In genomic region chr19:45048644-45049365, GRCm38 (mm10) we compare ENCODE assay signal across 8 mouse cellular contexts. TPM values are rescaled to one million over a fixed set of nuclear protein-coding genes. Genes with fewer than 3 reads are reported as not detected.
DNase-seq lines count a peak whose midpoint lies in the region; ATAC-seq and TF ChIP-seq lines count a peak whose summit lies in the region.

No protein-coding gene starts in this region.

- peak overlapping the region; percentile 94 for H3K4me3 ChIP-seq in cerebellum, adult 2 months (replicated peaks; ENCODE audit: insufficient read depth, low read depth, low read length)
- peak overlapping the region; percentile 58 for H3K4me3 ChIP-seq in lung, embryonic 16.5 days (ENCODE audit: low read length)
- H3K4me3 ChIP-seq in intestine, postnatal 0 days (ENCODE audit: low read depth, low read length), result peak overlapping the region; percentile 37
- H3K4me3 ChIP-seq in small intestine, adult 2 months (ENCODE audit: low read depth, low read length), result peak overlapping the region; percentile 68

- H3K9ac ChIP-seq in lung, embryonic 16.5 days (ENCODE audit: low read length), result peak overlapping the region; percentile 69
- no peak overlapping the region for H3K9ac ChIP-seq in intestine, postnatal 0 days (ENCODE audit: low read depth, low read length)

- no peak for TF ChIP-seq CTCF in cerebellum, adult 2 months (IDR thresholded peaks at IDR 0.05; ENCODE audit: borderline replicate concordance, insufficient read depth, low read depth, low read length)
- TF ChIP-seq CTCF in intestine, postnatal 0 days (IDR thresholded peaks at IDR 0.05; ENCODE audit: low read depth), result no peak
- no peak for TF ChIP-seq CTCF in small intestine, adult 2 months (IDR thresholded peaks at IDR 0.05; ENCODE audit: extremely low read depth, insufficient read length, insufficient replicate concordance, low read depth, low read length)

- H3K4me1 ChIP-seq in cerebellum, adult 2 months (ENCODE audit: control insufficient read depth, insufficient read depth, low read length), result peaks cover 13% of the 10 kb centered on the region
- peaks cover 20% of the 10 kb centered on the region for H3K4me1 ChIP-seq in lung, embryonic 16.5 days (replicated peaks; ENCODE audit: control insufficient read depth, insufficient read depth, low read length)
- no peaks in the 10 kb centered on the region for H3K4me1 ChIP-seq in intestine, postnatal 0 days (replicated peaks; ENCODE audit: control insufficient read depth, insufficient read depth, low read length)
- peaks cover 6% of the 10 kb centered on the region for H3K4me1 ChIP-seq in small intestine, adult 2 months (ENCODE audit: control insufficient read depth, insufficient read depth, insufficient read length, low read length)

- peak overlapping the region; percentile 87 for H3K27ac ChIP-seq in cerebellum, adult 2 months (ENCODE audit: insufficient read depth, low read length)
- peak overlapping the region; percentile 94 for H3K27ac ChIP-seq in lung, embryonic 16.5 days (ENCODE audit: low read length)
- peak overlapping the region; percentile 88; the same call in 1 of the 2 replicates for H3K27ac ChIP-seq in intestine, postnatal 0 days (ENCODE audit: low read depth, low read length)
- H3K27ac ChIP-seq in small intestine, adult 2 months (ENCODE audit: insufficient read depth, low read depth, low read length), result peak overlapping the region; percentile 82

- intact Hi-C loops in gastrocnemius, postnatal 14 days (cut with DNase I; ENCODE audit: low total_unique reads), result no loop called here

- ATAC-seq in lung, embryonic 16.5 days (ENCODE audit: low read depth), result no peak
- ATAC-seq in intestine, postnatal 0 days, result no peak

- H3K9me3 ChIP-seq in lung, embryonic 16.5 days (ENCODE audit: control insufficient read depth, low read length), result no peaks in the 10 kb centered on the region
- no peaks in the 10 kb centered on the region for H3K9me3 ChIP-seq in intestine, postnatal 0 days (ENCODE audit: control insufficient read depth)

- WGBS in cerebellum, adult 2 months, result 62% methylated on average over 12 of the region's 12 CpGs
- 75% methylated on average over 12 of the region's 12 CpGs for WGBS in lung, embryonic 16.5 days
- 76% methylated on average over 12 of the region's 12 CpGs for WGBS in intestine, postnatal 0 days
- 79% methylated on average over 12 of the region's 12 CpGs for WGBS in small intestine, adult 2 months

- peak overlapping the region; percentile 79 for H3K4me2 ChIP-seq in lung, embryonic 16.5 days (ENCODE audit: low read depth, low read length)
- peak overlapping the region; percentile 78 for H3K4me2 ChIP-seq in intestine, postnatal 0 days (replicated peaks; ENCODE audit: low read depth)

- no peaks in the 10 kb centered on the region for H3K27me3 ChIP-seq in cerebellum, adult 2 months (ENCODE audit: control insufficient read depth, insufficient read depth, low read length)
- peaks cover 17% of the 10 kb centered on the region for H3K27me3 ChIP-seq in lung, embryonic 16.5 days (ENCODE audit: control insufficient read depth, insufficient read depth, low read depth, low read length)
- H3K27me3 ChIP-seq in intestine, postnatal 0 days (replicated peaks; ENCODE audit: control insufficient read depth, insufficient read depth, low read length), result peaks cover 5% of the 10 kb centered on the region
- no peaks in the 10 kb centered on the region for H3K27me3 ChIP-seq in small intestine, adult 2 months (ENCODE audit: control insufficient read depth, insufficient read depth, low read length)

- DNase-seq in cerebellum, adult 2 months, result peak in 1 of 2 experiments; percentile 36
- no peak for DNase-seq in cerebellum, postnatal 4 days (ENCODE audit: low spot score in 2 of 2)
- no peak for DNase-seq in lung, postnatal 4 days
- DNase-seq in layer of hippocampus, postnatal 36 days, result no peak
- no peak for DNase-seq in gastrocnemius, postnatal 14 days

- no peak for TF ChIP-seq POLR2A in cerebellum, adult 2 months (IDR thresholded peaks at IDR 0.05; ENCODE audit: borderline replicate concordance, insufficient read depth, low read length)
- TF ChIP-seq POLR2A in small intestine, adult 2 months (IDR thresholded peaks at IDR 0.05; ENCODE audit: low read depth, low read length), result no peak

- peaks cover 8% of the 10 kb centered on the region; the same call in 1 of the 2 replicates for H3K36me3 ChIP-seq in lung, embryonic 16.5 days (ENCODE audit: control insufficient read depth, insufficient read depth, low read length)
- peaks cover 14% of the 10 kb centered on the region for H3K36me3 ChIP-seq in intestine, postnatal 0 days (ENCODE audit: control insufficient read depth, insufficient read depth)
- H3K36me3 ChIP-seq in small intestine, adult 2 months (ENCODE audit: control insufficient read depth, insufficient read depth, low read length), result 0 out of 2 replicates have a peak, but pooled peaks cover 1% of the 10 kb centered on the region

RNA-seq across cellular contexts. Expression of gene Sfxn3, which starts 1.5 kb away (rescaled TPM):
- polyA plus RNA-seq in cerebellum, adult 2 months (2012; rRNA removed), result 90.5 and 91.6 TPM in 2 replicates
- polyA plus RNA-seq in lung, embryonic 16.5 days (2015; fragmentation: Nextera tagmentation; extraction: Ambion mirVana), result 26.0 and 26.1 TPM in 2 replicates
- 15.1 and 17.5 TPM in 2 replicates for polyA plus RNA-seq in intestine, postnatal 0 days (2015; fragmentation: Nextera tagmentation; extraction: Ambion mirVana)
- 8.8 and 9.5 TPM in 2 replicates for polyA plus RNA-seq in small intestine, adult 2 months (2012; rRNA removed)
- total RNA-seq in layer of hippocampus, postnatal 36 days (2021), result 10 to 100 TPM; 82.4 to 91.5 TPM
- 10 to 100 TPM; 21.3 to 22.1 TPM for total RNA-seq in gastrocnemius, postnatal 14 days (2021)

RNA-seq across cellular contexts. Expression of gene Pdzd7, which starts 3.3 kb away (rescaled TPM):
- polyA plus RNA-seq in cerebellum, adult 2 months (2012; rRNA removed), result 7.6 and 9.1 TPM in 2 replicates
- 0.21 and 0.33 TPM in 2 replicates for polyA plus RNA-seq in lung, embryonic 16.5 days (2015; fragmentation: Nextera tagmentation; extraction: Ambion mirVana)
- polyA plus RNA-seq in intestine, postnatal 0 days (2015; fragmentation: Nextera tagmentation; extraction: Ambion mirVana), result 0.22 and 0.37 TPM in 2 replicates
- polyA plus RNA-seq in small intestine, adult 2 months (2012; rRNA removed), result 0.29 and 1.2 TPM in 2 replicates
- total RNA-seq in layer of hippocampus, postnatal 36 days (2021), result 1 to 10 TPM; 2.2 to 3.4 TPM
- 10 to 100 TPM in 1 of 2 experiments, 1 to 10 TPM in 1; 9.8 to 10.9 TPM for total RNA-seq in gastrocnemius, postnatal 14 days (2021)

RNA-seq across cellular contexts. Expression of gene Kazald1, which starts 26.2 kb away (rescaled TPM):
- 13.4 and 15.0 TPM in 2 replicates for polyA plus RNA-seq in cerebellum, adult 2 months (2012; rRNA removed)
- 6.8 and 9.8 TPM in 2 replicates for polyA plus RNA-seq in lung, embryonic 16.5 days (2015; fragmentation: Nextera tagmentation; extraction: Ambion mirVana)
- polyA plus RNA-seq in intestine, postnatal 0 days (2015; fragmentation: Nextera tagmentation; extraction: Ambion mirVana), result 1.2 and 2.1 TPM in 2 replicates
- 2.2 and 2.4 TPM in 2 replicates for polyA plus RNA-seq in small intestine, adult 2 months (2012; rRNA removed)
- total RNA-seq in layer of hippocampus, postnatal 36 days (2021), result 1 to 10 TPM; 1.2 to 1.6 TPM
- total RNA-seq in gastrocnemius, postnatal 14 days (2021), result 1 to 10 TPM; 7.3 to 9.5 TPM

RNA-seq across cellular contexts. Expression of gene Lzts2, which starts 34.6 kb away (rescaled TPM):
- 54.1 and 56.3 TPM in 2 replicates for polyA plus RNA-seq in cerebellum, adult 2 months (2012; rRNA removed)
- 50.1 and 51.6 TPM in 2 replicates for polyA plus RNA-seq in lung, embryonic 16.5 days (2015; fragmentation: Nextera tagmentation; extraction: Ambion mirVana)
- polyA plus RNA-seq in intestine, postnatal 0 days (2015; fragmentation: Nextera tagmentation; extraction: Ambion mirVana), result 26.0 and 26.2 TPM in 2 replicates
- polyA plus RNA-seq in small intestine, adult 2 months (2012; rRNA removed), result 40.3 and 50.4 TPM in 2 replicates
- 10 to 100 TPM; 25.6 to 30.8 TPM for total RNA-seq in layer of hippocampus, postnatal 36 days (2021)
- total RNA-seq in gastrocnemius, postnatal 14 days (2021), result 10 to 100 TPM; 26.8 to 29.0 TPM

RNA-seq across cellular contexts. Expression of gene Mrpl43, which starts 42.6 kb away (rescaled TPM):
- polyA plus RNA-seq in cerebellum, adult 2 months (2012; rRNA removed), result 86.7 and 88.3 TPM in 2 replicates
- 65.2 and 67.2 TPM in 2 replicates for polyA plus RNA-seq in lung, embryonic 16.5 days (2015; fragmentation: Nextera tagmentation; extraction: Ambion mirVana)
- 80.1 and 83.0 TPM in 2 replicates for polyA plus RNA-seq in intestine, postnatal 0 days (2015; fragmentation: Nextera tagmentation; extraction: Ambion mirVana)
- 71.9 and 126 TPM in 2 replicates for polyA plus RNA-seq in small intestine, adult 2 months (2012; rRNA removed)
- 10 to 100 TPM; 37.6 to 41.8 TPM for total RNA-seq in layer of hippocampus, postnatal 36 days (2021)
- 10 to 100 TPM; 32.9 to 35.4 TPM for total RNA-seq in gastrocnemius, postnatal 14 days (2021)

Comparison
In these comparisons a context has a peak if more than half of its experiments do, and no peak if none do; other contexts are left out.
1. H3K4me3 ChIP-seq: peak in every context shown above with its lines; median percentile 94 in cerebellum, adult 2 months; 68 in small intestine, adult 2 months; 58 in lung, embryonic 16.5 days; 37 in intestine, postnatal 0 days.